Mouse (Mus musculus): ENCODE results near the gene Gpn2. TPM values are rescaled to one million over a fixed set of nuclear protein-coding genes. Genes with fewer than 3 reads are reported as not detected.
A peak's percentile ranks its signal among the peaks of the same experiment; 100 is the strongest.

Gpn2 gene
- polyA plus RNA-seq, 1 experiment from 2014 or later, result 25.9 TPM

DNA sequence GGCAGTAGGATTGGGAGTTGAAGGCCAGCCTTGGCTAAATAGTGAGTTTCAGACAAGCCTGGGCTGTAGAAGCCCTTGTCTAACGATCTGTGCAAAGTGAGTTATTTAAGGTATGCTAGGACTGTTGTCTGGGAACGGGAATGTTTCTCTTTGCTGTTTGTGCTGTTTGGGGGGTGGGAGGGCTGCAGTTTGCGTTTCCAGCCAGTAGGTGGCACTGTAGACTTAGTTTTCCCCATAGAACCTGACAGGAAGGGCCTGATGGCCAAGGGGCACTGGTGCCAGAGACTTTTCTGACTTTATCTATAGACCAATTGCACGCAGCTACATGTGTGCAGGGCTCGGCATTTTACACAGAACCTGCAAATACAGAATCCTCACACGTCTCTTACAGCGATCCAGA is 8.4 kb downstream of the Gpn2 start:
- peak; percentile 73 for DNase-seq (ENCODE audit: low spot score)

- DNase-seq (ENCODE audit: low spot score), result no peak
These were observed 11.4 kb downstream of the Gpn2 start for GRCm38 (mm10) chr4:133595538-133595937.

DNA sequence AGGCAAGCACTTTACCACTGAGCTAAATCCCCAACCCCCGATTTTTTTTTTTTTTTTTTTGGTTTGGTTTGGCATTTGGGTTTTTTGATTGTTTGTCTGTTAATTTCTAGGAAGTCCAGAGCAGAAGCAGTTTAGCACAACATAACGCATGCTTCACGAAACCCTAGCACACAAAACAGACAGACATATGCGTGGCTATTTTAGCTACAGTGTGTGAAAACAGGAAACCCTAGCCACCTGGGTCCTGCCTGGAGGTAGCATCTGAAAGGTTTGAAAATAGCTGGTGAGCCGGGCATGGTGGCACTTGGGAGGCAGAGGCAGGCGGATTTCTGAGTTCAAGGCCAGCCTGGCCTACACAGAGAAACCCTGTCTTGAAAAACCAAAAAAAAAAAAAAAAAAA is 11.9 kb downstream of the Gpn2 start:
- no peak for DNase-seq (ENCODE audit: low spot score)

DNA sequence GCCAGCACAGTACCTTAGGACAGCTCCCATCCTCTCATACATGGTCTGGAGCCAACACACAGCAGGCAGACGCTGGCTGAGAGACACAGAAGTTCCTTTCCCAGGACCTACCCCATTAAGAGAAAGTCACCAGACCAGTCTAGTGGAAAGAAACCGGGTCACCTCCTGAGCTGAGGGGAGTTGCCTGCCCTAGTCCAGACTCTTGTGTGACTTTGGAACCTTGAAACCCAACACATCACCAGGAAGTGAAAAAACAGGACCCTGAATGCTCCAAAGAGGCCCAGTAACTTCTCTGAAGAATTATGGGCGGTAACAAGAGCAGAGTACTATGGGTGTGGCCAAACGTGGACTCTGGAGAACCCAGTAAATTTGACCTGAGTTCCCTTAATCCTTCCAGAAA is 14.5 kb downstream of the Gpn2 start:
- DNase-seq (ENCODE audit: low spot score), result no peak

- DNase-seq (ENCODE audit: low spot score), result no peak
These were observed 15.0 kb downstream of the Gpn2 start for GRCm38 (mm10) chr4:133599116-133599515.

GRCm38 (mm10) chr4:133599571-133600073 is 15.5 kb downstream of the Gpn2 start:
- DNase-seq (ENCODE audit: low spot score), result no peak

DNA sequence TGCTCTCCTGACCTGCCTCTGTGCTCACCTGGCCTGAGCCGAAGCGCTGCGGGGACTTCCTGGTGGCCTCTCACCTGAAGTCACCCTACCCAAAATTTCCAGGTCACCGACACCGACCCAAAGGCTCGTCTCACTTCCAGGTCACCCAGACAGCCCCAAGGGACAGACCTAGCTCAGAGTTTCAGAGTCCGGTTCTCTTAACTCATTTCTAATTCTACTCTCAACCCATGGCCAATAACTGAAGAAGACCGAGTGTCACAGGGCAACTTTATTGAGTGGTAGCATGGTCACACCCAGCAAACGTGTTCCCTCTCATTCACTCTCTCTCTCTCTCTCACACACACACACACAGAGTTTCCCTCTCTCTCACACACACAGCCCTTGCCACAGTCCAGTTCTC is 16.1 kb downstream of the Gpn2 start:
- DNase-seq (ENCODE audit: low spot score), result no peak

- peak; percentile 52 for DNase-seq (ENCODE audit: low spot score)
These were observed 17.6 kb downstream of the Gpn2 start, which contains the start of gene Sfn for GRCm38 (mm10) chr4:133601721-133602218. TSS of gene Sfn (minus strand) at chr4:133602168.

GRCm38 (mm10) chr4:133603056-133603455 is 18.9 kb downstream of the Gpn2 start:
- no peak for DNase-seq (ENCODE audit: low spot score)

- no peak for DNase-seq (ENCODE audit: low spot score)
These were observed 20.0 kb downstream of the Gpn2 start for GRCm38 (mm10) chr4:133604175-133604574.

- DNase-seq (ENCODE audit: low spot score), result no peak
These were observed 20.7 kb downstream of the Gpn2 start for GRCm38 (mm10) chr4:133604856-133605255.

- DNase-seq (ENCODE audit: low spot score), result no peak
These were observed 21.2 kb downstream of the Gpn2 start for GRCm38 (mm10) chr4:133605330-133605729.

GRCm38 (mm10) chr4:133607284-133607683 is 23.1 kb downstream of the Gpn2 start:
- DNase-seq (ENCODE audit: low spot score), result no peak

GRCm38 (mm10) chr4:133609719-133610118 is 25.6 kb downstream of the Gpn2 start:
- peak; percentile 80 for DNase-seq (ENCODE audit: low spot score)

GRCm38 (mm10) chr4:133611815-133612214 is 27.7 kb downstream of the Gpn2 start:
- DNase-seq (ENCODE audit: low spot score), result no peak

DNA sequence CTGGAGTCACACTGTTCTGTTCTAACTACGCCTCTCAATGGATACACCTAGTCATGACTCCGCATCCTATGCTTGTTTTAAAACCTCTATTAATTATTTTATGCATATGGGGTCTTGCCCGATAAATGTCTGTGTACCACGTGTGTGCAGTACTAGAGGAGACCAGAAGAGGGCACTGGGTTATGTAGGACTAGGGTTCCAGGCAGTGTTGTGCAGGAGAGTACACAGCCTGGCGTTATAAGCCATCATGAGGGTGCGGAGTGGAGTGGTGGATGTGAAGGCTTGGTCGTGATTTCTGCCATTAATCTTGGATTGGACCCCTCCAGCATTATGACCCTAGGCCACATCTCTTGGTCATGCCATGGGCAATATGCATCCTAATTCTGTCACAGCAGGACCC is 28.3 kb downstream of the Gpn2 start:
- no peak for DNase-seq (ENCODE audit: low spot score)

DNA sequence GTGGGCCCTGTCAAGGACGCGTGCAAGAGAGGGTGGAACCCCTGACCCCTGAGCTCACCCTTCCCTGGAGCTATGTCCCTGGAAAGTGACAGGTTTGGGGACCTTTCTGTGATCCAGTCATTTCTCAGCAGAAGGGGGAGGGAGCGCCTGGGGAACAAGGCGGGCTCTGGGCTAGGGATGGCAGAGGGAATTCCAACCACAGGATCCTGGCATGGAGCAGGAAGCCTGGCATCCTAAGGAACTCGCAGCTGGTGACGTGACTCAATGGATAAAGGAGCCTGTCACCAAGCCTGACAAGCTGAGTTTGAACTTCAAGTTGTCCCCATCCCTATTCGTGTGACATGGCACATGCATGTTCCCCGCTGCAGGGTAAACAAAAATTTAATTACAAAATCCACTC is 28.9 kb downstream of the Gpn2 start:
- DNase-seq (ENCODE audit: low spot score), result no peak

- no peak for DNase-seq (ENCODE audit: low spot score)
These were observed 29.7 kb downstream of the Gpn2 start for GRCm38 (mm10) chr4:133613867-133614266.

DNA sequence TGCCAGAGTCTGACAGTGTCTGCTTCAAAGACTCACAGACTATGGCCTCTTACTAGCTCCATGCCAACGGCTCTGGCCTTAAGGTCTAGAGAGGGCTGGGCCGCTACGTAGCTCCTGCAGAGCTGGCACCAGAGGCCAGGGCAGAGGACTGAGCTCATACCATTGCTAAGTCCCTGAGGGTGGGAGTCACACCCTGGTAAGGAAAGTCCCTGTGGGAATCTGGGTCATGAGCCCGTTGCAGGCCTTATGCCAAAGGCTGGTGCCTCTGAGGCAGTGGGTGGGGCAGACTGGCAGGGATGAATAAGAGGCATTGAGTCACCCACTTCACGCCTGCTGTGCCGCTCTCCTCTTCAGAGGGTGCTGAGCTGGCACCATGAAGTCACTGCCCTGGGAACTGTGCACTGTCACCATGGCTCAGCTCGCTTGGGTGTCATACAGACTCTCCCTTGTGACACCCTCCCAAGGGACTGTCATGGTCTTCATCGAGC is 30.2 kb downstream of the Gpn2 start:
- no peak for DNase-seq (ENCODE audit: low spot score)

DNA sequence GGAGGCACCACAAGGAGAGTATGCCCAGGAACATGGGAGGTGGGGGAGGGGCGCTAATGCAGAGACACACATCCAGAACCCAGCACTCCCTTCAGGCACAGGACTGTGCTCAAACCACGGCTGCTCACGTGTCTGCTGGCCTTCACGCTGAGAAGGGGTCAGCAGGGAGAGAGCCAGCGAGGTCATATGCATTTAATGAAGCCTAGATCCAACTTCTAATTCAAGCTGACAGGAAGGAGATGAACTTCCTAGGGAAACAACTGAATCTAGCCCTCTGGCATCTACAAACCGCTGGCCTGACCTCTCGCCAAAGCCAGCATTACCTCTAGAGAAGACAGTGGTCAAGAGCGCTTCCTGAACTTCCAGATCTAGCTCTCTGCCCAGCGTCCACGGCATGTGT is 31.3 kb downstream of the Gpn2 start:
- no peak for DNase-seq (ENCODE audit: low spot score)

DNA sequence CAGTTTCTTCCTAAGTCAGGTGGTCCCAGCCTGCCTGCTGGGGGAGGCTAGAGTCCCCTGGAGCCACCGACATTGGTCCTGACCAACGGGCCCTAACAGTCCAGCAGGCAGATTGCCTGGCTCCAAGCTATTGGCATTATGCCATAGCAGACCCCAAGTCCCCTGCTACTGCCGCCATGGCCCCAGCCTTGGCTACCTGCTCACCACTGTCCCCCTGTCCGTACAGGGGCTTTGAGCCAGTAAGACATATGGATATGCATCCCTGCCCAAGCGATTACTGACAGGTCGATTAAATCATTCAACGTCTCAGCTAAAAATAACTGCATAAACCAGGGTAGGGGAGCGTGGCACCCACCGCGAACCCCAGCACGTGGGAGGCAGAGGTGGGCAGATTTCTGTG is 33.8 kb downstream of the Gpn2 start:
- DNase-seq (ENCODE audit: low spot score), result no peak

DNA sequence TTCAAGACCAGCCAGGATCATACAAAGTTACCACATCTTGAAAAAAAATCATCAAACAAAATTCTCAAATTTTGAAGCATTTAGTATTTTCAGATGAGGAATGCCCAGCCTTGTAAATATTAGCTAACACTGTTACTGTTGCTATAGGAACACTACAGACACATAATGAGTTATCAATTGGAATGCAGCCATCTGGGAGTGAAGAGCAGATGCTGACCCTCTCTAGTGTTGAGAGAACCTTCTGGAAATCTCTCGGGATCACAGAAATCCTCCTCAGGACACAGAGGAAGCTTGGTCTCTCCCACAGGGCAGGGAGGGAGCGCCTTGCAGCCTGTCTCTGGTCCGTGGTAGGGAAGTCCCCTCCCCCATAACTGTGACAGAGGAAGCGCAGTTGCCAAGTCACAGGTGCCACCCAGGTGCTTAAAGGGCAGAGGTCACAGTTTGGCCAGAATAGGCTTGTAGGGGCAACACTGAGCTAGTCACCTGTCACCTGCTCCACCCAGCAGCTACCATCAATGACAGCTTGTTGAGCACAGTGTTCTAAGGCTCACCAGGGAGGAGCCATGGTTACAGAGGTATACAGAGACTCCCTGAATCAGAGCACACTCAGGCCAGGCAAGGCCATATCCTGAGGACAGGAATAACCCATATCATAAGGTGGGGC is 35.4 kb downstream of the Gpn2 start:
- peak; percentile 37 for DNase-seq (ENCODE audit: low spot score)

DNA sequence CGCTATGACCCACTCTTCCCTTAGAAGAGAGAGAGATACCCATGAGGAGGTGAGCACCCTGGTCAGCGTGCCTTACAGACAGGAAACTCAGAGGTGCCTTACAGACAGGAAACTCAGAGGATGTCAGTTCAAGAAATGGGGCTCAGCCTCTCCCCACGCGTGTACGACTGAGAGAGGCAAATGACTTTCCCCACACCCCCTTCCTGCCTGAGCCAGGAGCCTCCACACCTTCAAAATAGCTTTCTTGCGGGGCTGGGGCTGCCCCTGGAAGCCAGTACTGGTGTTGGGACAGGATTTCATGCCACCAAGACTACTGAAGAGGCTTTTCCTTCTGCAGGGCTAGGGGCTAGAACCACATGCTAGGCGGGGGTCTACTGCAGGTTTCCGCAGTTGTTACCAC is 36.5 kb downstream of the Gpn2 start:
- peak; percentile 70 for DNase-seq (ENCODE audit: low spot score)
